Mouse (Mus musculus) midbrain, embryonic 11.5 days (tissue): Measurements from ENCODE around the gene Oat. TPM values are rescaled to one million over a fixed set of nuclear protein-coding genes. Genes with fewer than 3 reads are reported as not detected.

Experiments
- ATAC-seq: fragments of 200-750 bp; cut with Nextera tagmentation; 2 replicates; pipeline ENCODE4 v1.8.0; 2017; ENCODE audit warnings: moderate TSS enrichment, moderate library complexity; ENCODE audit not compliant: low FRiP score
- DNase-seq: peaks from one replicate; pipeline ENCODE4 v3.0.0; 2015; ENCODE audit warnings: low spot score; ENCODE audit errors: missing footprints
- H3K27ac ChIP-seq: fragments of 300-500 bp; sonication (generic); 2 replicates; pipeline ENCODE4 v1.5.1; 2014; ENCODE audit warnings: low read depth, low read length
- H3K27me3 ChIP-seq: fragments of 300-500 bp; sonication (generic); 2 replicates; pipeline ENCODE4 v1.6.1; 2014; ENCODE audit warnings: mild to moderate bottlenecking, low read length, moderate library complexity, mixed read lengths; ENCODE audit not compliant: control insufficient read depth, insufficient read depth
- H3K36me3 ChIP-seq: fragments of 300-500 bp; sonication (generic); 2 replicates; pipeline ENCODE4 v1.6.1; 2014; ENCODE audit warnings: mild to moderate bottlenecking, low read length, moderate library complexity, mixed read lengths; ENCODE audit not compliant: control insufficient read depth, insufficient read depth
- H3K4me1 ChIP-seq: fragments of 300-500 bp; sonication (generic); 2 replicates; pipeline ENCODE4 v1.6.1; 2014; ENCODE audit warnings: low read length; ENCODE audit not compliant: control insufficient read depth, insufficient read depth
- H3K4me2 ChIP-seq: fragments of 300-500 bp; sonication (generic); 2 replicates; pipeline ENCODE4 v1.6.1; 2014; ENCODE audit warnings: mild to moderate bottlenecking, moderate library complexity
- H3K4me3 ChIP-seq: fragments of 300-500 bp; sonication (generic); 2 replicates; pipeline ENCODE4 v1.5.1; 2014; ENCODE audit warnings: low read depth, low read length
- H3K9ac ChIP-seq: fragments of 300-500 bp; sonication (generic); 2 replicates; pipeline ENCODE4 v1.6.1; 2014; ENCODE audit warnings: low read length
- H3K9me3 ChIP-seq: fragments of 300-500 bp; sonication (generic); 2 replicates; pipeline ENCODE4 v1.6.1; 2016; ENCODE audit warnings: low read length; ENCODE audit not compliant: control insufficient read depth
- WGBS: fragments of 180-500 bp; shearing (Covaris S2); extraction: QIAGEN DNeasy Blood & Tissue Kit; methylation state at CpG from one replicate; pipeline ENCODE4 v1.1.7; 2014; 5-methylcytosine and 5-hydroxymethylcytosine counted together
- polyA plus RNA-seq: library from polyadenylated mRNA; unstranded; fragments of >200 nt; fragmentation: Nextera tagmentation; extraction: Ambion mirVana; gene quantifications from 2 replicates; pipeline ENCODE4 v1.2.1, GENCODE M21; 2014

Oat gene
- polyA plus RNA-seq, 1 experiment from 2014 or later: 145 TPM

DNA sequence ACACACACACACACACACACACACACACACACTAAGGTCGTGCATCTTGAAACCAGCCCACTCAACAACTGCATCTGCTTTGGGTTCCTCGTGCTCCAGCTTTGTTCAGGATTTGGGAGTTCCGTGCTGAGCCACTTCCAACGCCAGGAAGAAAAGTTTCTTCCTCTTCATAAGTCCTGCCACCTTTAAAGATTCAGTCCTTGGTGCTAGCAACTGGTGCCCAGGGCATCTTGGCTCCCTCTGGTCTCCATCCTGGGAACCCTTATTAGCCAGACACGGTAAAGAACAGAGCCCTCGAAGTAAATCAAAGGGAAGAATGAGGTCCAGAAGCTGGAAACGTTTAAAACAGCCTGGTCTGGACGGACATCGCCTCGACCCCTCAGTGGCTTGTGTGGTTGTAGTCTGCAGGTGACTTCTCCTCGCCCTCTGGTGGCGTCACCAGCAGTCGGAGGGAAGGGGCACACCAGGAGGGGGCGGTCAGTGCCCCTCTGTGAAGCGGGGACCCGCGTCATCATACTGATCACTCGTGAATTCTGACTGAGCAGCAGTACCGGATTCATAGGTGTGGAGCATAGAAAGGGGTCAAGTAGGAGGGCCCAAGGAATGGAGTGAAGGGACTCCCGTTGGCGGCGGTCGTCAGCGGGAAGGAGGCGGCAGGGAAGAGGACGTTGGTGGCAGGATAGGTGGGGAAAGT lies 20.5 kb upstream of the Oat start:
- H3K9me3 ChIP-seq: no peaks in the 10 kb centered on the region
- DNase-seq (peak; percentile 92), ATAC-seq (peak; percentile 45; the same call in 1 of the 2 replicates)
- H3K27ac ChIP-seq: no peak overlapping the region
- peaks cover 61% of the 10 kb centered on the region for H3K27me3 ChIP-seq
- no peak overlapping the region for H3K9ac ChIP-seq
- H3K4me3 ChIP-seq: peak overlapping the region; percentile 43
- H3K4me1 ChIP-seq: peaks cover 23% of the 10 kb centered on the region
- H3K36me3 ChIP-seq: no peaks in the 10 kb centered on the region
- WGBS: 5% methylated on average over 26 of the region's 26 CpGs
- peak overlapping the region; percentile 70 for H3K4me2 ChIP-seq

DNA sequence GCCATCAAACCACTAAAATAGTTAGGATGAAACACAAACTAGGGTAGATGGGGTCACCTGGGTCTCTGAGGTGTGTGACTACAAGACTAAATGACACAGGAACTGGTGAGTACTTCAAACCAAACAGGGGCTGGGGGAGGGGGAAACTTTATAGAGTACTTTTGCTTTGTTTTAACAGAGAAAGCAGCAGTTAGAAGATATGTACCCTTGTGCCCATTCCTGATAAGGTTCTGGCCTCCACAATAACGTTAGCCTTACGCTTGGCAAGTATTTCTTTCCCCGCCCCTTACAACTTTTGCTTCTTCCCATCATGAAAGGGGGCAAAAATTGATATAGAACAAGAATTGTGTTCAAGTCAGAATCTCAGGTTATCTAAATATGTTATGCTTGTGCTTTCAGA lies 19.6 kb upstream of the Oat start:
- Histone ChIP-seq H3K27ac (no peak overlapping the region), H3K27me3 (peaks cover 53% of the 10 kb centered on the region), H3K36me3 (no peaks in the 10 kb centered on the region), H3K9me3 (no peaks in the 10 kb centered on the region), H3K4me2 (no peak overlapping the region), H3K9ac (no peak overlapping the region), H3K4me3 (no peak overlapping the region), H3K4me1 (peaks cover 23% of the 10 kb centered on the region)
- DNase-seq (no peak), ATAC-seq (no peak)
- 78% methylated on average over 3 of the region's 3 CpGs for WGBS

DNA sequence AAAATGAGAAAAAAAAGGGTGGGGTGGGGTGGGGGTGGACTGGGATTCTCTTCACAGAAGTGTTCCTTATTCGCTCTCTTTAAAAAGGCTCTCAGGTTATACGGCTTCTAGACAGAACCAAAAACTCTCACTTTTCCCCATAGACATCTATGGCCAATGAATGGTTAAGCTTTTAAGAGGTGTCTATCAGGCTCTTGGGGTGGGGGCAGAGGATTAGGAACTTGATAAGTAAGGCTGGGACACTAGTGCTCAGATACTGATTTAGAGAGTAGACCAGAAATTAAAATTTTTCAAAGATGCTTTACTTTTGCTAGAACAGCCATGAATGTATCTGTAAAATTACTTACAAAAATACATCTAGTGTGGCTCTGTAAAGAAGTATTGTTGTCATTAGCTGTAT lies 18.1 kb upstream of the Oat start:
- Histone ChIP-seq H3K4me1 (peaks cover 15% of the 10 kb centered on the region), H3K9ac (no peak overlapping the region), H3K4me3 (no peak overlapping the region), H3K4me2 (no peak overlapping the region), H3K27me3 (peaks cover 38% of the 10 kb centered on the region), H3K36me3 (no peaks in the 10 kb centered on the region), H3K27ac (no peak overlapping the region), H3K9me3 (no peaks in the 10 kb centered on the region)
- ATAC-seq (no peak), DNase-seq (no peak)
- 90% methylated on average over 2 of the region's 2 CpGs for WGBS

DNA sequence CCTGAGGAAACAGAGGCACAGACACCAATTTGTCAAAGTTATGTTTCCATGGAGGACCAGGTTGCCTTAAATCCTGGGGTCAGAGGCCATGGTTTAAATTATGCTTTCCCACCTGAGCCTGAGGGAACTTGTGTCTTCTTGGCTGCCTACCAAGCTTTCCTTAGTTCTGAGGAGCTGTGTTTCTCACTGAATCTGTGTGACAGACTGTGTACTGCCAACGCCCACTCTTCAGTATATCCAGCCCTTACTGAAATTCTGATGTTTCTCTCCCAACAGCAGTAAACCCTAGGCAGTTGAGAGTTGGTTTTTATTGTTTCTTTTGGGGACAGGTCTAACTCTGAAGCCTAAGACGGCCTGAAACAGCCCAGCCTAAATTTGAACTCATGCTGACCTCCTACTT lies 17.6 kb upstream of the Oat start:
- Histone ChIP-seq H3K4me1 (peaks cover 15% of the 10 kb centered on the region), H3K4me3 (no peak overlapping the region), H3K9ac (no peak overlapping the region), H3K4me2 (no peak overlapping the region), H3K27ac (no peak overlapping the region), H3K27me3 (peaks cover 33% of the 10 kb centered on the region), H3K36me3 (no peaks in the 10 kb centered on the region), H3K9me3 (no peaks in the 10 kb centered on the region)
- no peak for ATAC-seq
- 81% methylated on average over 2 of the region's 2 CpGs for WGBS
- DNase-seq: no peak

DNA sequence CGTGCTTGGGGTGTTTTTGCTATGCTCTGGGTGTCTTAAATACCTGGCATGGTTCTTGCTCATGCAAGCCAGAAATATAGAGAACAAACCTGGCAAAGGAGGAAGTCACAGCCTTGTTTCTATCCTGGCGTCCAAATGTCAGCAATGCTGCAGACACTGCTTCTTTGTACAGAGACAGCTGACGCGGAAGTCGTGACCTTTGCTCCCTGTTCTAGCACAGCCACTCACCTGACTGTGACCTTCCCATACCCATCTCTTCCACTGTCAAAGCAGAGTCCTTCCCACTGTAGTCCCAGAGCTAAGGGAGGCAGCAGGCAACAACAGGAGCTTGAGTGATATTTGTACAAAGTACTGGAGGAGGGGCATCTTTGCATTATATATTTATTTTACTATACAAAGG lies 13.4 kb upstream of the Oat start:
- no peak overlapping the region for H3K4me3 ChIP-seq
- no peaks in the 10 kb centered on the region for H3K4me1 ChIP-seq
- ATAC-seq (no peak), DNase-seq (no peak)
- H3K27me3 ChIP-seq: no peaks in the 10 kb centered on the region
- no peak overlapping the region for H3K27ac ChIP-seq
- no peak overlapping the region for H3K4me2 ChIP-seq
- no peak overlapping the region for H3K9ac ChIP-seq
- no peaks in the 10 kb centered on the region for H3K9me3 ChIP-seq
- H3K36me3 ChIP-seq: no peaks in the 10 kb centered on the region
- 61% methylated on average over 5 of the region's 5 CpGs for WGBS

DNA sequence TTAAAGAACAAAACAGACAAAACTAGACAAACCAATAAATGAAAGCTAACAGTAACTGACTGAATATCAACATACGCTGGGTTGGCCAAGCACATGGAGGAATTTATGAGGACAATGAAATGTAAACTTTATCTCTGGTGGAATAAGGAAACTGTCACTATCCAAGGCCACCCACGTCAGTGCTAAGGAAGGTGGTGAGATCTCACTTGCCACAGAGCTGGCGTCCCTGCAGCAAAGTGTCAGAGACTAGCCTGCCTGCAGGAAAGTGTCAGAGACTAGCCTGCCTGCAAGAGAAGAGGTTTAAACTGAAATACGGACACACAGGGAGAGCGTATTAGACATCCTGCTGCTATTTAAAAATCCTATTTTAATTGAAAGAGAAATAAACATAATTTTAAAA lies 11.0 kb upstream of the Oat start:
- 76% methylated on average over 5 of the region's 5 CpGs for WGBS
- H3K4me2 ChIP-seq: no peak overlapping the region
- no peaks in the 10 kb centered on the region for H3K27me3 ChIP-seq
- no peaks in the 10 kb centered on the region for H3K4me1 ChIP-seq
- no peak for ATAC-seq
- H3K27ac ChIP-seq: no peak overlapping the region
- H3K9ac ChIP-seq: no peak overlapping the region
- no peaks in the 10 kb centered on the region for H3K36me3 ChIP-seq
- DNase-seq: no peak
- H3K9me3 ChIP-seq: no peaks in the 10 kb centered on the region
- no peak overlapping the region for H3K4me3 ChIP-seq

DNA sequence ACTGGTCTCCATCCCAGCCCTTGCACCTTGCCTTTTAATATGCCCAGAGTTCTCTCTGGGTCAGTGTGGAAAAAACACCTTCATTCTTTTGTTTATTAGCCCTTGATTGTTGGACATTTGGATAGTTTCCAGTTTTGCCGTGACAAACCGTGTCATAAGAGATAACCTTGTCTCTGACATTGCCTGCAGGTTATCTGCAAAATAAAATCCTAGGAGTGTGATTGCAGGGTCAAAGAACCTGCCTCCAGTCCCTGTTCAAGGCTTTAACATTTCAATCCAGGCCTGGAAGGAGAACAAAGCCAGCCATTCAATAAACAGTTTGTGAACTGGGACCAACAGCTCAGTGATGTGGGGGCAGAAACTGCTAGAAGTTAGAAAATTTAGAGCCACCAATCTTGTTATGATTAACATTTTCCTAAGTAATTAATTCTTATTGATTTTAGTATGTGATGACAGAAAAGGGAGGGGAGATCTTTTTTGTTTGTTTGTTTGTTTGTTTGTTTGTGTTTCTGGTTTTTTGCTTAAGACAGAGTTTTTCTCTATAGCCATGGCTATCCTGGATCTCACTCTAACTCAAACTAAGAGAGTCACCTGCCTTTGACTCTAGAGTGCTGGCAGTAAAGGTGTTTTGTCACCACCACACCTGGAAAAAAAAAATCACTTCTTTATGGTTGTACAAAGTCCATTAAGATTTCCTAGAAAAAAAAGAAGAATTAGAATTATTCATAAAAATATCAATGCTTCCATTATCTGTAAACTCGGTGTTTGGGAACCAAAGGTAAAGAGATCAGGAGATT lies 9.7 kb upstream of the Oat start:
- no peak for ATAC-seq
- no peak for DNase-seq
- no peaks in the 10 kb centered on the region for H3K27me3 ChIP-seq
- H3K4me1 ChIP-seq: no peaks in the 10 kb centered on the region
- H3K4me2 ChIP-seq: no peak overlapping the region
- no peak overlapping the region for H3K9ac ChIP-seq
- H3K4me3 ChIP-seq: no peak overlapping the region
- WGBS: 81% methylated on average over 3 of the region's 3 CpGs
- H3K9me3 ChIP-seq: no peaks in the 10 kb centered on the region
- H3K36me3 ChIP-seq: no peaks in the 10 kb centered on the region
- no peak overlapping the region for H3K27ac ChIP-seq

DNA sequence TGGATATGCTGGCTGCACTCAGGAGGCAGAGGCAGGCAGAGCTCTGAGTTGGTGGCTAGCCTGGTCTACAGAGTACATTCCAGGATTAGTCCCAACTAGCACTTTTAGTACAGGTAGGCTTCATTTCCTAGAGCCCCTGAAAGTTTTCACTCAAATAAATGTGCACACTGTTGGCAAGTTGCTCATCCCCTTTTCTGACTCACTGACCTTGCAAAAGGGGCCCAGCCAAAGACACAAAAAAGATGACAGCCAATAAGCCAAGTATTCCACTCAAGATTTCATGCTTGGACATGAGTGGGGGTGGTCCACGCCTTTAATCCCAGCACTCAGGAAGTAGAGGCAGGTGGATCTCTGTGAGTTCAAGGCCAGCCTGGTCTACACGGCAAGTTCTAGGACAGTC lies 5.2 kb upstream of the Oat start:
- no peak for ATAC-seq
- 95% methylated on average over 2 of the region's 2 CpGs for WGBS
- no peak overlapping the region for H3K9ac ChIP-seq

DNA sequence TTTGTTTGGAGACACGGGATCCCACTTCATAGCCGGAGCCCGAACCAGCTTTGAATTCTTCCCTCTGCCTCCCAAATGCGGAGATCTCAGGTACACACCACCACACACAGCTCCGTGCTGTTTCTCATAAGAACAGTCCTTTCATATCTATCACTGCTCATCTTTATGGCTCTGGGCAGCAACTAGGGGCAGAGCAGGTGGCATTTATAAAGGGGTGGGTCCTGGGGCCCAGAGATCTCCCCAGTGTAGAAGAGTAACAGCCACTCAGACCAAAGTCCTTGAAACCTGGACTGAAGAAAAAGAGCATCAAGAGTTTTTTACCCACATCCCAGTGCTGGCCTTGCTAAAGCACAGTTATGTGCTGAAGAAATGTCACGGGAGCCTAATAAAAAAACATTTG lies 4.3 kb upstream of the Oat start:
- 0 out of 2 replicates have a peak, but pooled peaks cover 2% of the 10 kb centered on the region for H3K4me1 ChIP-seq
- H3K9me3 ChIP-seq: no peaks in the 10 kb centered on the region
- no peaks in the 10 kb centered on the region for H3K36me3 ChIP-seq
- H3K27me3 ChIP-seq: peaks cover 2% of the 10 kb centered on the region; the same call in 1 of the 2 replicates
- no peak overlapping the region for H3K4me2 ChIP-seq
- H3K9ac ChIP-seq: no peak overlapping the region
- DNase-seq (no peak), ATAC-seq (no peak)
- H3K27ac ChIP-seq: no peak overlapping the region
- H3K4me3 ChIP-seq: no peak overlapping the region
- WGBS: 82% methylated on average over 6 of the region's 6 CpGs

More for the DNA sequence above, 5.2 kb upstream of the Oat start:
- H3K9me3 ChIP-seq: no peaks in the 10 kb centered on the region
- no peak overlapping the region for H3K4me2 ChIP-seq
- no peaks in the 10 kb centered on the region for H3K4me1 ChIP-seq
- H3K27ac ChIP-seq: no peak overlapping the region
- DNase-seq: no peak
- H3K27me3 ChIP-seq: peaks cover 2% of the 10 kb centered on the region; the same call in 1 of the 2 replicates
- no peaks in the 10 kb centered on the region for H3K36me3 ChIP-seq
- no peak overlapping the region for H3K4me3 ChIP-seq
